Mouse (Mus musculus) forebrain, embryonic 14.5 days (tissue): Measurements from ENCODE around the gene Slc44a3. TPM values are rescaled to one million over a fixed set of nuclear protein-coding genes. Genes with fewer than 3 reads are reported as not detected.

Experiments
- ATAC-seq: fragments of 200-750 bp; cut with Nextera tagmentation; 2 replicates; pipeline ENCODE4 v1.8.0; 2017; ENCODE audit warnings: mild to moderate bottlenecking, moderate library complexity
- DNase-seq: peaks from one replicate; pipeline ENCODE4 v3.0.0-alpha.2; 2015; ENCODE audit warnings: low spot score
- H3K27ac ChIP-seq: fragments of 300-500 bp; sonication (generic); 2 replicates; pipeline ENCODE4 v1.5.1; 2014; ENCODE audit warnings: low read depth, mild to moderate bottlenecking, control low read depth, low read length, moderate library complexity
- H3K27me3 ChIP-seq: fragments of 300-500 bp; sonication (generic); replicated peaks from 2 replicates; pipeline ENCODE4 v1.6.1; 2014; ENCODE audit warnings: low read length, control low read depth, mixed read lengths; ENCODE audit not compliant: control insufficient read depth, insufficient read depth
- H3K36me3 ChIP-seq: fragments of 300-500 bp; sonication (generic); 2 replicates; pipeline ENCODE4 v1.6.1; 2014; ENCODE audit warnings: low read length, control low read depth; ENCODE audit not compliant: control insufficient read depth, insufficient read depth
- H3K4me1 ChIP-seq: fragments of 300-500 bp; sonication (generic); 2 replicates; pipeline ENCODE4 v1.6.1; 2014; ENCODE audit warnings: antibody characterized with exemption, low read length, control low read depth; ENCODE audit not compliant: control insufficient read depth, insufficient read depth
- H3K4me2 ChIP-seq: fragments of 300-500 bp; sonication (generic); 2 replicates; pipeline ENCODE4 v1.6.1; 2014; ENCODE audit warnings: mild to moderate bottlenecking, control low read depth, low read length
- H3K4me3 ChIP-seq: fragments of 300-500 bp; sonication (generic); 2 replicates; pipeline ENCODE4 v1.5.1; 2014; ENCODE audit warnings: low read depth, low read length, control low read depth
- H3K9ac ChIP-seq: fragments of 300-500 bp; sonication (generic); 2 replicates; pipeline ENCODE4 v1.6.1; 2014; ENCODE audit warnings: mild to moderate bottlenecking, low read length, control low read depth, moderate library complexity
- H3K9me3 ChIP-seq: fragments of 300-500 bp; sonication (generic); replicated peaks from 2 replicates; pipeline ENCODE4 v1.6.1; 2016; ENCODE audit warnings: low read length, control low read depth, mixed read lengths; ENCODE audit not compliant: control insufficient read depth
- WGBS: fragments of 180-500 bp; shearing (Covaris S2); extraction: QIAGEN DNeasy Blood & Tissue Kit; methylation state at CpG from one replicate; pipeline ENCODE4 v1.1.7; 2014; 5-methylcytosine and 5-hydroxymethylcytosine counted together
- polyA plus RNA-seq: library from polyadenylated mRNA; unstranded; fragments of >200 nt; fragmentation: Nextera tagmentation; extraction: Ambion mirVana; gene quantifications from 2 replicates; pipeline ENCODE4 v1.2.1, GENCODE M21; 2014

Slc44a3 gene
- polyA plus RNA-seq, 1 experiment from 2014 or later: 0.42 TPM

GRCm38 (mm10) chr3:121493997-121494421, 38.2 kb downstream of the Slc44a3 start:
- WGBS: 86% methylated on average over 7 of the region's 7 CpGs
- H3K27ac ChIP-seq: no peak overlapping the region
- ATAC-seq (no peak), DNase-seq (no peak)
- H3K4me3 ChIP-seq: no peak overlapping the region
- no peaks in the 10 kb centered on the region for H3K27me3 ChIP-seq
- no peaks in the 10 kb centered on the region; the same call in 1 of the 2 replicates for H3K4me1 ChIP-seq
- H3K36me3 ChIP-seq: no peaks in the 10 kb centered on the region
- H3K9ac ChIP-seq: no peak overlapping the region
- no peak overlapping the region for H3K4me2 ChIP-seq
- no peaks in the 10 kb centered on the region for H3K9me3 ChIP-seq

GRCm38 (mm10) chr3:121492026-121492425, 40.2 kb downstream of the Slc44a3 start:
- no peak for DNase-seq
- Histone ChIP-seq H3K9ac (no peak overlapping the region), H3K4me1 (peaks cover 3% of the 10 kb centered on the region; the same call in 1 of the 2 replicates), H3K27ac (no peak overlapping the region), H3K4me3 (no peak overlapping the region), H3K4me2 (no peak overlapping the region), H3K27me3 (no peaks in the 10 kb centered on the region), H3K9me3 (no peaks in the 10 kb centered on the region), H3K36me3 (no peaks in the 10 kb centered on the region)
- no peak for ATAC-seq
- 66% methylated on average over 5 of the region's 5 CpGs for WGBS

GRCm38 (mm10) chr3:121490941-121491340, 41.3 kb downstream of the Slc44a3 start:
- H3K27ac ChIP-seq: no peak overlapping the region
- WGBS: 22% methylated on average over 5 of the region's 5 CpGs
- H3K36me3 ChIP-seq: no peaks in the 10 kb centered on the region
- H3K4me2 ChIP-seq: no peak overlapping the region
- no peak for ATAC-seq
- H3K4me1 ChIP-seq: peaks cover 3% of the 10 kb centered on the region; the same call in 1 of the 2 replicates
- H3K27me3 ChIP-seq: no peaks in the 10 kb centered on the region
- H3K4me3 ChIP-seq: no peak overlapping the region
- H3K9me3 ChIP-seq: no peaks in the 10 kb centered on the region
- no peak overlapping the region for H3K9ac ChIP-seq
- DNase-seq: no peak

GRCm38 (mm10) chr3:121489462-121490118, 42.6 kb downstream of the Slc44a3 start:
- Histone ChIP-seq H3K27me3 (no peaks in the 10 kb centered on the region), H3K27ac (no peak overlapping the region), H3K4me2 (no peak overlapping the region), H3K9me3 (no peaks in the 10 kb centered on the region), H3K4me1 (peaks cover 3% of the 10 kb centered on the region; the same call in 1 of the 2 replicates), H3K4me3 (no peak overlapping the region), H3K9ac (no peak overlapping the region), H3K36me3 (no peaks in the 10 kb centered on the region)
- 35% methylated on average over 12 of the region's 12 CpGs for WGBS
- ATAC-seq (peak; percentile 68), DNase-seq (peak; percentile 76)

GRCm38 (mm10) chr3:121485201-121485600, 47.0 kb downstream of the Slc44a3 start:
- no peaks in the 10 kb centered on the region for H3K9me3 ChIP-seq
- H3K4me2 ChIP-seq: no peak overlapping the region
- no peak overlapping the region for H3K9ac ChIP-seq
- H3K36me3 ChIP-seq: no peaks in the 10 kb centered on the region
- DNase-seq: peak; percentile 47
- no peaks in the 10 kb centered on the region for H3K27me3 ChIP-seq
- H3K4me3 ChIP-seq: no peak overlapping the region
- peaks cover 3% of the 10 kb centered on the region; the same call in 1 of the 2 replicates for H3K4me1 ChIP-seq
- 0 out of 2 replicates have a peak overlapping the region, but pooled peaks have one; percentile 17 for H3K27ac ChIP-seq
- 33% methylated on average over 2 of the region's 2 CpGs for WGBS
- ATAC-seq: no peak

- Histone ChIP-seq H3K4me3 (no peak overlapping the region), H3K36me3 (no peaks in the 10 kb centered on the region), H3K4me2 (no peak overlapping the region), H3K4me1 (peaks cover 4% of the 10 kb centered on the region; the same call in 1 of the 2 replicates), H3K27me3 (no peaks in the 10 kb centered on the region), H3K9me3 (no peaks in the 10 kb centered on the region), H3K9ac (no peak overlapping the region), H3K27ac (no peak overlapping the region; the same call in 1 of the 2 replicates)
- 62% methylated on average over 25 of the region's 25 CpGs for WGBS
- no peak for ATAC-seq
- no peak for DNase-seq
Measured at GRCm38 (mm10) chr3:121483266-121484161, 48.7 kb downstream of the Slc44a3 start.

- no peaks in the 10 kb centered on the region for H3K27me3 ChIP-seq
- no peaks in the 10 kb centered on the region for H3K9me3 ChIP-seq
- DNase-seq: no peak
- 55% methylated on average over 6 of the region's 6 CpGs for whole genome bisulfite sequencing
- H3K27ac ChIP-seq: no peak overlapping the region
- no peaks in the 10 kb centered on the region for H3K36me3 ChIP-seq
- H3K4me2 ChIP-seq: no peak overlapping the region
- peaks cover 4% of the 10 kb centered on the region; the same call in 1 of the 2 replicates for H3K4me1 ChIP-seq
- ATAC-seq: no peak
- no peak overlapping the region for H3K4me3 ChIP-seq
- no peak overlapping the region for H3K9ac ChIP-seq
Measured at GRCm38 (mm10) chr3:121481564-121481963, 50.6 kb downstream of the Slc44a3 start.

GRCm38 (mm10) chr3:121480961-121481436, 51.2 kb downstream of the Slc44a3 start:
- DNase-seq (peak; percentile 61), ATAC-seq (peak; percentile 62)
- Histone ChIP-seq H3K9me3 (no peaks in the 10 kb centered on the region), H3K27me3 (no peaks in the 10 kb centered on the region), H3K4me3 (no peak overlapping the region), H3K4me2 (no peak overlapping the region), H3K27ac (no peak overlapping the region; the same call in 1 of the 2 replicates), H3K4me1 (peaks cover 4% of the 10 kb centered on the region; the same call in 1 of the 2 replicates), H3K36me3 (no peaks in the 10 kb centered on the region), H3K9ac (no peak overlapping the region)
- WGBS: 39% methylated on average over 7 of the region's 8 CpGs
